Mouse (Mus musculus) CD8-positive naive resting alpha-beta T cell, adult 2 months (primary cell): ENCODE results near the gene Zfp54.
"Not testable (repeated sequence)": the region's sequence is repeated elsewhere in the genome, so short reads cannot be mapped to it uniquely, and the experiment has no call there.

Experiments
- DNase-seq, 2 experiments: peaks; one replicate each; pipeline ENCODE4 v3.0.0; 2022; ENCODE audit warnings: low read depth in 2 of 2, low spot score in 2 of 2

Zfp54 gene

GRCm38 (mm10) chr17:21422664-21423599 is at the start of gene Zfp54:
Zfp54 (plus strand) TSS chr17:21423227.
- peak; percentile 62 to 70 for DNase-seq

DNA sequence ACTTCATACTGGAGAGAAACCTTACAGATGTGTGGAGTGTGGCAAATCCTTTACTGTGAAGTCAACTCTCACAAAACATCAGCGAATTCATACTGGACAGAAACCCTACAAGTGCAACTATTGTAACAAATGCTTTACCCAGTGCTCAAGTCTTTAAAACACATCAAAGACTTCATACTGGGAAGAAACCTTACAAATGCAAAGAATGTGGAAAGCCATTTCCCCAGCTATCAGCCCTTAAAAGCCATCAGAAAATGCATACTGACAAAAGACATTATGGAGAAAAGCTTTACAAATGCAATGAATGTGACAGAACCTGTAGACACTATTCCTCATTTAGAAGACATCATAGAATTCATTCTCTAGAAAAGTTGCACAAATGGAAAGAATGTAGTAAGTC is 47.7 kb upstream of the Zfp54 start:
- no peak for DNase-seq

GRCm38 (mm10) chr17:21383391-21384056 is 39.5 kb upstream of the Zfp54 start, which contains the start of gene Zfp677:
Zfp677 (plus strand) TSS chr17:21383748.
- DNase-seq = peak; percentile 68 to 77

GRCm38 (mm10) chr17:21384057-21384411 is 39.0 kb upstream of the Zfp54 start:
- DNase-seq = no peak

DNA sequence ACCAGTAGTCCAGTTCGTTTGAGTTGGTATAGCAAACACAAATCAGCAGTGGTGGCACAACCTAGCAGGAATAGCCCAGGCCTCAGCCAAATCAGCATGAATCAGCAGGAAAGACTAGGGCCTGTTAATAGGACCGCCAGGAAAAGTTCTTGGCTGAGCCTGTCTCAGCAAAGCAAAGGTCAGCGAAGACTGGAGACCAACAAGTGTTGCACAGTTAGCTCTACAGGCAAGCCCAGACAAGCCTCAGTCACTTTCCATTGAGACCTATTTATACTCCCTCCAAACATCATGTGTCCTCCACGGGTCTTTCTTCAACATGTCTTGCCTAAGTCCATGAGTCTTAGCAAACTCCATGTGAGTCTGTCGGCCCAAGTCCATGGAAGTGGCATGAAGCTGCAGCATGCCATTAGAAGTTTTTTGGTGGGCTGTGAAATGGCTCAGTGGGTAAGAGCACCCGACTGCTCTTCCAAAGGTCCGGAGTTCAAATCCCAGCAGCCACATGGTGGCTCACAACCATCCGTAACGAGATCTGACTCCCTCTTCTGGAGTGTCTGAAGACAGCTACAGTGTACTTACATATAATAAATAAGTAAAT is 15.9 kb downstream of the Zfp54 start:
- not testable (repeated sequence) for DNase-seq

DNA sequence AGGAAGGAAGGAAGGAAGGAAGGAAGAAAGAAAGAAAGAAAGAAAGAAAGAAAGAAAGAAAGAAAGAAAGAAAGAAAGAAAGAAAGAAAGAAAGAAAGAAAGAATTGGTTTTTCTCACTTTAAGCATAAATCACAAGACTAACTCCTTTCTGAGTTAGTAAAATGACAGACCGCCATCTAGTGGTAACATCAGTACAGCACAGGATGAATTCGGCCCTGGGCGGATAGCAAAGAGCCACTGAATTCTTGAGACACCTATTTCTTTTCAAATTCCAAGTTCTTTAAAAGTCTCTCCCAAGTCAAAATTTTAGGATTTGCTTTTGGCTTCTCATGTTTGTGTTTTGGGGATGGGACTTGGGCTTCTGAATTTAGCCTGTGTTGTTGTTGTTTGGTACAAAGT is 26.6 kb downstream of the Zfp54 start:
- peak; percentile 78 to 83 for DNase-seq

DNA sequence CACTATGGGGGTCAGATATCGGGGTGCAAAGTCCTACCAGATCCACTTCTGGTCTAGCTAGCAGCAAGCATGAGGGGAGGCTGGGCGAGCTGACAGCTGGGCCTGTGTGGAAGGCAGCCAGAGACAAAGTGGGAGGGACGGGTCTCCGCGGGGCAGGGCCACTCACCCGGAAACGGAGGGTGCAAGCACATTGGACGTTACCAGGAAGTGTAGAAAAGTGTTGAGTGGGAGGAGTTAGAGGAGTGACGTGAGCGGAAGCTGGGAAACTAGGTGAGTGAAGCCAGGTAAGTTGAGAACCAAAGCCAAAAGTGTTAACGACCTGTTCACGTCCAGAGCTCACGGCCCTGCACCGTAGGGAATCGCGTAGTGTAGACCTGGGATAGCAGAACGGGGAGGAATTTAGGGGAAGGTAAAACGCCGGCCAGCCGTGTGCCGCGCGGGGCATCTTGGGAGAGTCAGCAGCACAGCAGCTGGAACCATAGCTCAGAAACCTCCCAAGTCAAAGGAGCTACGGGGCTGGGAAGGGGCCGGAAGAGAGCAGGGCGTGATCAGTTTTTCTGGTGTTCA is 27.2 kb downstream of the Zfp54 start, which contains the start of gene Zfp51:
Gene Zfp51 (plus strand): TSS at position 237 of the 567 bp plus-strand sequence.
- DNase-seq = peak; percentile 93 to 94

- DNase-seq = peak; percentile 49 to 61
Observed at GRCm38 (mm10) chr17:21463550-21463949, 40.5 kb downstream of the Zfp54 start.

GRCm38 (mm10) chr17:21472032-21472652 is 49.1 kb downstream of the Zfp54 start:
- no peak for DNase-seq

- no peak for DNase-seq
Observed at GRCm38 (mm10) chr17:21472653-21473307, 49.8 kb downstream of the Zfp54 start.

GRCm38 (mm10) chr17:21473362-21474190 is 50.5 kb downstream of the Zfp54 start:
- DNase-seq = peak; percentile 60 to 62

DNA sequence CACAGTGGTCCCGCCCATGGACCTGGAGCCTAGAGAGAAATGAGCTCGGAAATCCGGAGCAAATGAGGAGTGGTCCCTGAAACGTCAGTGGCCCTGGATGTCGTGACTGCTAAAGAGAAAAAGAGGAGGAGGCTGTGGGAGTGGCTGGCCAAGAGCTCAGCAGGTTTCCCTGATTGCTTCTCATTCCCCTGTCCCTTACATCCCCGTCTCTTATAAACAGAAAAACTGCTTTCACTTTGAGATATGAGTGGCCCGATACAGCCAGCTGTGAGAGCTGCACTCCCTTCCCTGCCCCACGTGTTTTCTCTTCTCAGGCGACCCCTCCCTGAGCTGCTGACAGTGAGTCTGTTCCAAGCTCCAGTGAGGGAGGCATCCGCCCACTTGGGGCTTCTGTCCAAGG is 51.7 kb downstream of the Zfp54 start:
- DNase-seq = peak; percentile 49 to 56

- not testable (repeated sequence) for DNase-seq
Observed at GRCm38 (mm10) chr17:21475290-21475689, 52.3 kb downstream of the Zfp54 start.

GRCm38 (mm10) chr17:21476351-21476750 is 53.3 kb downstream of the Zfp54 start:
- DNase-seq = not testable (repeated sequence)

- DNase-seq = not testable (repeated sequence)
Observed at GRCm38 (mm10) chr17:21478103-21478777, 55.2 kb downstream of the Zfp54 start.
